21 mouse cellular contexts compared by ENCODE assay signal in genomic region chr2:152674148-152674547, GRCm38 (mm10). TPM values are rescaled to one million over a fixed set of nuclear protein-coding genes. Genes with fewer than 3 reads are reported as not detected.
DNase-seq lines count a peak whose midpoint lies in the region; ATAC-seq lines count a peak whose summit lies in the region.
"Had no signal": no experiment of that assay in that cellular context is flagged by ENCODE, and none has a peak within 500 bp of the region (broad histone marks: within the 10 kb centered on the region; RNA-seq: fewer than 3 reads in every experiment).

No protein-coding gene starts in this region.

- intact Hi-C loops in left cerebral cortex, postnatal 25 days (cut with DNase I): loop anchor here (5.0 kb wide), 1 partner anchor 262 kb away; no protein-coding TSS in a partner anchor

- H3K4me2 ChIP-seq in heart, embryonic 15.5 days: no peak overlapping the region
- no peak overlapping the region; the same call in 1 of the 2 replicates for H3K4me2 ChIP-seq in heart, embryonic 12.5 days
- no peak overlapping the region for H3K4me2 ChIP-seq in limb, embryonic 12.5 days
- no peak overlapping the region for H3K4me2 ChIP-seq in stomach, embryonic 16.5 days (ENCODE audit: low read depth, low read length)
- H3K4me2 ChIP-seq: kidney, embryonic 15.5 days; liver, embryonic 11.5 days; midbrain, embryonic 15.5 days had no signal

- H3K9ac ChIP-seq in heart, embryonic 15.5 days: no peak overlapping the region
- H3K9ac ChIP-seq in heart, embryonic 12.5 days: no peak overlapping the region
- 0 out of 2 replicates have a peak overlapping the region, but pooled peaks have one; percentile 23 for H3K9ac ChIP-seq in limb, embryonic 12.5 days (replicated peaks)
- 0 out of 2 replicates have a peak overlapping the region, but pooled peaks have one; percentile 24 for H3K9ac ChIP-seq in stomach, embryonic 16.5 days (ENCODE audit: low read length)
- H3K9ac ChIP-seq: kidney, embryonic 15.5 days; midbrain, embryonic 15.5 days had no signal

- WGBS in heart, embryonic 15.5 days: 72% methylated on average over 11 of the region's 11 CpGs
- WGBS in heart, embryonic 12.5 days: 73% methylated on average over 11 of the region's 11 CpGs
- 86% methylated on average over 11 of the region's 11 CpGs for WGBS in limb, embryonic 12.5 days
- 62% methylated on average over 11 of the region's 11 CpGs for WGBS in stomach, embryonic 16.5 days

- no peak for ATAC-seq in heart, embryonic 15.5 days (replicated peaks; ENCODE audit: insufficient number of reproducible peaks, insufficient read depth, low FRiP score, low read depth)
- no peak for ATAC-seq in heart, embryonic 12.5 days (ENCODE audit: insufficient number of reproducible peaks, low FRiP score)
- no peak for ATAC-seq in megakaryocyte, adult 5-6 weeks (ENCODE audit: poor library complexity, severe bottlenecking)
- ATAC-seq in limb, embryonic 12.5 days (ENCODE audit: insufficient number of reproducible peaks, insufficient read depth, low FRiP score, low TSS enrichment, low read depth): no peak
- no peak for ATAC-seq in stomach, embryonic 16.5 days (ENCODE audit: insufficient read depth, low FRiP score)
- ATAC-seq: inflammation-experienced regulatory T-cells, adult 6 months; midbrain, embryonic 15.5 days had no signal

- DNase-seq in left cerebral cortex, postnatal 25 days (ENCODE audit: low spot score in 2 of 2): no peak
- DNase-seq: heart, postnatal 36 days; lung, adult 2 months; thymus, postnatal 4 days had no signal

- peaks cover 44% of the 10 kb centered on the region for H3K36me3 ChIP-seq in heart, embryonic 15.5 days
- peaks cover 50% of the 10 kb centered on the region for H3K36me3 ChIP-seq in heart, embryonic 12.5 days
- H3K36me3 ChIP-seq in megakaryocyte, embryonic 14.5 days (replicated peaks; ENCODE audit: low read length): peaks cover 64% of the 10 kb centered on the region
- H3K36me3 ChIP-seq in limb, embryonic 12.5 days: peaks cover 72% of the 10 kb centered on the region
- peaks cover 7% of the 10 kb centered on the region for H3K36me3 ChIP-seq in stomach, embryonic 16.5 days (ENCODE audit: control insufficient read depth, insufficient read depth, low read length)

- H3K9me3 ChIP-seq in heart, embryonic 15.5 days (replicated peaks): no peaks in the 10 kb centered on the region
- H3K9me3 ChIP-seq in heart, embryonic 12.5 days (replicated peaks): no peaks in the 10 kb centered on the region
- H3K9me3 ChIP-seq in megakaryocyte, embryonic 14.5 days: no peaks in the 10 kb centered on the region
- H3K9me3 ChIP-seq in limb, embryonic 12.5 days: no peaks in the 10 kb centered on the region
- H3K9me3 ChIP-seq in stomach, embryonic 16.5 days (replicated peaks; ENCODE audit: control insufficient read depth, low read length): no peaks in the 10 kb centered on the region
- H3K9me3 ChIP-seq: G1E; kidney, embryonic 15.5 days; midbrain, embryonic 15.5 days had no signal

- H3K4me3 ChIP-seq in heart, embryonic 15.5 days: no peak overlapping the region
- H3K4me3 ChIP-seq in heart, embryonic 12.5 days: no peak overlapping the region
- H3K4me3 ChIP-seq in megakaryocyte, embryonic 14.5 days (replicated peaks): peak overlapping the region; percentile 60
- no peak overlapping the region for H3K4me3 ChIP-seq in limb, embryonic 12.5 days (replicated peaks)
- no peak overlapping the region for H3K4me3 ChIP-seq in stomach, embryonic 16.5 days (replicated peaks; ENCODE audit: low read length)
- H3K4me3 ChIP-seq: kidney, embryonic 15.5 days; midbrain, embryonic 15.5 days had no signal

- peak overlapping the region; percentile 29; the same call in 1 of the 2 replicates for H3K27ac ChIP-seq in heart, embryonic 15.5 days
- no peak overlapping the region for H3K27ac ChIP-seq in heart, embryonic 12.5 days (ENCODE audit: poor library complexity, severe bottlenecking)
- peak overlapping the region; percentile 66; the same call in 1 of the 2 replicates for H3K27ac ChIP-seq in limb, embryonic 12.5 days
- no peak overlapping the region for H3K27ac ChIP-seq in stomach, embryonic 16.5 days (ENCODE audit: low read length)
- H3K27ac ChIP-seq: kidney, embryonic 15.5 days; macrophage; midbrain, embryonic 15.5 days had no signal

- H3K27me3 ChIP-seq in heart, embryonic 15.5 days: no peaks in the 10 kb centered on the region
- no peaks in the 10 kb centered on the region for H3K27me3 ChIP-seq in heart, embryonic 12.5 days (replicated peaks)
- H3K27me3 ChIP-seq in megakaryocyte, embryonic 14.5 days (replicated peaks): no peaks in the 10 kb centered on the region
- H3K27me3 ChIP-seq in limb, embryonic 12.5 days: no peaks in the 10 kb centered on the region
- H3K27me3 ChIP-seq in stomach, embryonic 16.5 days (ENCODE audit: control insufficient read depth, insufficient read depth, low read length): no peaks in the 10 kb centered on the region
- H3K27me3 ChIP-seq: kidney, embryonic 15.5 days; midbrain, embryonic 15.5 days had no signal

- peaks cover 49% of the 10 kb centered on the region for H3K4me1 ChIP-seq in heart, embryonic 15.5 days (replicated peaks)
- H3K4me1 ChIP-seq in heart, embryonic 12.5 days (replicated peaks): peaks cover 45% of the 10 kb centered on the region
- peaks cover 85% of the 10 kb centered on the region for H3K4me1 ChIP-seq in megakaryocyte, embryonic 14.5 days
- peaks cover 50% of the 10 kb centered on the region for H3K4me1 ChIP-seq in limb, embryonic 12.5 days (replicated peaks)
- H3K4me1 ChIP-seq in stomach, embryonic 16.5 days (ENCODE audit: control insufficient read depth, insufficient read depth, low read length): peaks cover 34% of the 10 kb centered on the region

RNA-seq across cellular contexts. Expression of gene H13, which starts 4.9 kb away (rescaled TPM):
- 70.6 and 86.1 TPM in 2 replicates for polyA plus RNA-seq in heart, embryonic 15.5 days (2015; fragmentation: Nextera tagmentation; extraction: Ambion mirVana)
- polyA plus RNA-seq in heart, embryonic 12.5 days (2016; fragmentation: Nextera tagmentation; extraction: Ambion mirVana): 87.5 and 91.9 TPM in 2 replicates
- 88.7 and 308 TPM in 2 replicates for polyA plus RNA-seq in megakaryocyte, embryonic 14.5 days (2012; ENCODE audit: insufficient read depth, low replicate concordance)
- total RNA-seq in megakaryocyte, adult 5-6 weeks (2015): 165 and 166 TPM in 2 replicates
- total RNA-seq in megakaryocyte, adult 5-6 weeks (2017): 100 and 109 TPM in 2 replicates
- polyA plus RNA-seq in limb, embryonic 12.5 days (2016; fragmentation: Nextera tagmentation; extraction: Ambion mirVana): 129 and 135 TPM in 2 replicates
- polyA plus RNA-seq in stomach, embryonic 16.5 days (2015; fragmentation: Nextera tagmentation; extraction: Ambion mirVana): 121 and 128 TPM in 2 replicates
- total RNA-seq in left cerebral cortex, postnatal 25 days (2021): 10 to 100 TPM; 73.1 to 85.4 TPM

RNA-seq across cellular contexts. Expression of gene Mcts2, which starts 12.7 kb away (rescaled TPM):
- polyA plus RNA-seq in heart, embryonic 15.5 days (2015; fragmentation: Nextera tagmentation; extraction: Ambion mirVana): 18.9 and 20.3 TPM in 2 replicates
- polyA plus RNA-seq in heart, embryonic 12.5 days (2016; fragmentation: Nextera tagmentation; extraction: Ambion mirVana): 23.1 and 25.2 TPM in 2 replicates
- polyA plus RNA-seq in megakaryocyte, embryonic 14.5 days (2012; ENCODE audit: insufficient read depth, low replicate concordance): not detected in 2 replicates
- total RNA-seq in megakaryocyte, adult 5-6 weeks (2015): 8.4 and 9.3 TPM in 2 replicates
- 7.1 and 8.3 TPM in 2 replicates for total RNA-seq in megakaryocyte, adult 5-6 weeks (2017)
- 36.3 and 39.2 TPM in 2 replicates for polyA plus RNA-seq in limb, embryonic 12.5 days (2016; fragmentation: Nextera tagmentation; extraction: Ambion mirVana)
- 24.0 and 25.2 TPM in 2 replicates for polyA plus RNA-seq in stomach, embryonic 16.5 days (2015; fragmentation: Nextera tagmentation; extraction: Ambion mirVana)
- 10 to 100 TPM; 21.3 to 24.5 TPM for total RNA-seq in left cerebral cortex, postnatal 25 days (2021)

RNA-seq across cellular contexts. Expression of gene Rem1, which starts 47.4 kb away (rescaled TPM):
- 12.1 and 12.7 TPM in 2 replicates for polyA plus RNA-seq in heart, embryonic 15.5 days (2015; fragmentation: Nextera tagmentation; extraction: Ambion mirVana)
- 9.5 and 10.1 TPM in 2 replicates for polyA plus RNA-seq in heart, embryonic 12.5 days (2016; fragmentation: Nextera tagmentation; extraction: Ambion mirVana)
- polyA plus RNA-seq in megakaryocyte, embryonic 14.5 days (2012; ENCODE audit: insufficient read depth, low replicate concordance): not detected in 2 replicates
- 8.9 and 10.2 TPM in 2 replicates for total RNA-seq in megakaryocyte, adult 5-6 weeks (2015)
- 9.0 and 15.4 TPM in 2 replicates for total RNA-seq in megakaryocyte, adult 5-6 weeks (2017)
- 0.87 and 1.1 TPM in 2 replicates for polyA plus RNA-seq in limb, embryonic 12.5 days (2016; fragmentation: Nextera tagmentation; extraction: Ambion mirVana)
- 20.0 and 20.6 TPM in 2 replicates for polyA plus RNA-seq in stomach, embryonic 16.5 days (2015; fragmentation: Nextera tagmentation; extraction: Ambion mirVana)
- 1 to 10 TPM; 1.1 TPM for total RNA-seq in left cerebral cortex, postnatal 25 days (2021)
- total RNA-seq: G1E had no signal
- polyA plus RNA-seq: G1E; inflammation-experienced regulatory T-cells, adult 6 months; macrophage had no signal

RNA-seq across cellular contexts. Expression of gene Defb25, which starts 51.3 kb away (rescaled TPM):
- 0.77 and 0.86 TPM in 2 replicates for polyA plus RNA-seq in heart, embryonic 15.5 days (2015; fragmentation: Nextera tagmentation; extraction: Ambion mirVana)
- polyA plus RNA-seq in heart, embryonic 12.5 days (2016; fragmentation: Nextera tagmentation; extraction: Ambion mirVana): not detected in 2 replicates
- polyA plus RNA-seq in megakaryocyte, embryonic 14.5 days (2012; ENCODE audit: insufficient read depth, low replicate concordance): not detected in 2 replicates
- not detected in 2 replicates for total RNA-seq in megakaryocyte, adult 5-6 weeks (2015)
- not detected in 2 replicates for total RNA-seq in megakaryocyte, adult 5-6 weeks (2017)
- not detected in 2 replicates for polyA plus RNA-seq in limb, embryonic 12.5 days (2016; fragmentation: Nextera tagmentation; extraction: Ambion mirVana)
- polyA plus RNA-seq in stomach, embryonic 16.5 days (2015; fragmentation: Nextera tagmentation; extraction: Ambion mirVana): 0.62 and 1.4 TPM in 2 replicates
- total RNA-seq in left cerebral cortex, postnatal 25 days (2021): not detected
- total RNA-seq: G1E; gastrocnemius, adult 8-10 months; heart, adult 8-10 months; heart, postnatal 36 days; layer of hippocampus, adult 18-20 months; left cerebral cortex, adult 18-20 months had no signal
- polyA plus RNA-seq: G1E; liver, embryonic 11.5 days; macrophage; midbrain, embryonic 15.5 days; testis, adult 2 months had no signal

Comparison
In these comparisons a context has a peak if more than half of its experiments do, and no peak if none do; other contexts are left out.
1. H3K27ac ChIP-seq: peak in heart, embryonic 15.5 days (single experiment) and limb, embryonic 12.5 days (single experiment); none in heart, embryonic 12.5 days (single experiment) and stomach, embryonic 16.5 days (single experiment).
2. H3K9ac ChIP-seq: peak in limb, embryonic 12.5 days (single experiment) and stomach, embryonic 16.5 days (single experiment); none in heart, embryonic 15.5 days (single experiment) and heart, embryonic 12.5 days (single experiment).
3. RNA of gene Mcts2, which starts 12.7 kb away (polyA plus RNA-seq): 36.3 to 39.2 TPM in limb, embryonic 12.5 days, 23.1 to 25.2 TPM in heart, embryonic 12.5 days, 24.0 to 25.2 TPM in stomach, embryonic 16.5 days and 18.9 to 20.3 TPM in heart, embryonic 15.5 days; not detected in megakaryocyte, embryonic 14.5 days; every median in the first group is over 10 times any median in the second.